In genomic region chr16:48941805-48942204, GRCm38 (mm10) we compare ENCODE assay signal across 7 mouse cellular contexts. TPM values are rescaled to one million over a fixed set of nuclear protein-coding genes. Genes with fewer than 3 reads are reported as not detected.
A peak's percentile ranks its signal among the peaks of the same experiment; 100 is the strongest.
DNase-seq lines count a peak whose midpoint lies in the region.

No protein-coding gene starts in this region.

- peak; percentile 22 for DNase-seq in heart, postnatal 4 days
- DNase-seq in heart, postnatal 25 days (ENCODE audit: low spot score), result no peak
- DNase-seq in urinary bladder, postnatal 14 days (ENCODE audit: low spot score), result peak; percentile 4
- no peak for DNase-seq in urinary bladder, adult 2 months (ENCODE audit: low spot score)
- DNase-seq in forelimb bud, embryonic 11.5 days (ENCODE audit: low read depth, low spot score), result peak; percentile 7
- no peak for DNase-seq in frontal cortex, postnatal 14 days (ENCODE audit: low spot score in 2 of 2)
- no peak for DNase-seq in limb, embryonic 10.5 days (ENCODE audit: low spot score)

- 64% methylated on average over 1 of the region's 1 CpGs for WGBS in limb, embryonic 10.5 days

- no peak overlapping the region for H3K27ac ChIP-seq in limb, embryonic 10.5 days

- intact Hi-C loops in heart, postnatal 25 days (cut with DNase I), result no loop called here

- H3K27me3 ChIP-seq in limb, embryonic 10.5 days (ENCODE audit: low read depth, poor library complexity, severe bottlenecking), result no peaks in the 10 kb centered on the region

- H3K4me3 ChIP-seq in limb, embryonic 10.5 days, result no peak overlapping the region

- H3K4me1 ChIP-seq in limb, embryonic 10.5 days, result no peaks in the 10 kb centered on the region

- H3K36me3 ChIP-seq in limb, embryonic 10.5 days, result peaks cover 71% of the 10 kb centered on the region

- H3K9me3 ChIP-seq in limb, embryonic 10.5 days (replicated peaks), result no peaks in the 10 kb centered on the region

RNA-seq across cellular contexts. Expression of gene Dzip3, which starts 52.2 kb away (rescaled TPM):
- total RNA-seq in heart, postnatal 4 days (2021), result 10 to 100 TPM; 12.3 to 15.0 TPM
- total RNA-seq in heart, postnatal 25 days (2021), result 1 to 10 TPM; 6.6 to 9.0 TPM
- 9.7 and 10.4 TPM in 2 replicates for polyA plus RNA-seq in urinary bladder, adult 2 months (2012; rRNA removed)
- 26.2 and 37.4 TPM in 2 replicates for polyA plus RNA-seq in limb, embryonic 10.5 days (2016; fragmentation: Nextera tagmentation; extraction: Ambion mirVana)

RNA-seq across cellular contexts. Expression of gene Cip2a, which starts 52.2 kb away (rescaled TPM):
- 10 to 100 TPM; 22.3 to 28.5 TPM for total RNA-seq in heart, postnatal 4 days (2021)
- total RNA-seq in heart, postnatal 25 days (2021), result under 1 TPM; 0.75 to 0.94 TPM
- 2.7 TPM in 2 replicates for polyA plus RNA-seq in urinary bladder, adult 2 months (2012; rRNA removed)
- 40.7 and 45.2 TPM in 2 replicates for polyA plus RNA-seq in limb, embryonic 10.5 days (2016; fragmentation: Nextera tagmentation; extraction: Ambion mirVana)

Comparison
In these comparisons a context has a peak if more than half of its experiments do, and no peak if none do; other contexts are left out.
1. DNase-seq: peak in heart, postnatal 4 days (single experiment), urinary bladder, postnatal 14 days (single experiment) and forelimb bud, embryonic 11.5 days (single experiment); none in heart, postnatal 25 days (single experiment), urinary bladder, adult 2 months (single experiment), frontal cortex, postnatal 14 days (0 of 2) and limb, embryonic 10.5 days (single experiment).
2. RNA of gene Cip2a, which starts 52.2 kb away (total RNA-seq): 22.3 to 28.5 TPM in heart, postnatal 4 days; 0.75 to 0.94 TPM in heart, postnatal 25 days; every median in the first group is over 10 times any median in the second.